Mouse (Mus musculus): ENCODE measurements around the gene Ercc6.

DNA sequence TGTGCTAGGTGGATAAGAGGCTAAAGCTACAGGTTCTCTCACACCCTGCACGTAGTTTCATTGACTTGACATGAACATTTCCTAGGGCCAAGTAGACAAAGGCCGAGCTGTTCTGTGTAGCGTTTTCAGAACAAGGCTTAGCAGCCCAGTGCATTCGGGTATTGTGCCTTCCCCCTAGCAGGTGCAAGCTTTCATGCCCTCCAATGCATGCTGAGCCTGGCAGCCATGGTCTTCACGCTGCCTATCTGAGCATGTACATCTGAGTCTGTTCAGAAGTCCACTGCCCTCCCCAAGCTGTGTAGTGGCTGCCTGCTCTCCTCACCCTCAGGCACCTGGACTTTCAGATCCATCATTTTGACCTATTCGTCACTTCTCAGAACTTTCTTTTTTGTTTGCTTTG lies 50.3 kb downstream of the Ercc6 start:
- TF ChIP-seq CTCF (conservative IDR thresholded peaks at IDR 0.05; ENCODE audit: low read length), result no peak
- no peak for TF ChIP-seq NANOG (IDR thresholded peaks at IDR 0.05; ENCODE audit: borderline replicate concordance, low read length)
- TF ChIP-seq POU5F1 (IDR thresholded peaks at IDR 0.05; ENCODE audit: borderline replicate concordance, low read length), result no peak

Data from E14TG2a.4 (cell line).